In the genomic region with DNA sequence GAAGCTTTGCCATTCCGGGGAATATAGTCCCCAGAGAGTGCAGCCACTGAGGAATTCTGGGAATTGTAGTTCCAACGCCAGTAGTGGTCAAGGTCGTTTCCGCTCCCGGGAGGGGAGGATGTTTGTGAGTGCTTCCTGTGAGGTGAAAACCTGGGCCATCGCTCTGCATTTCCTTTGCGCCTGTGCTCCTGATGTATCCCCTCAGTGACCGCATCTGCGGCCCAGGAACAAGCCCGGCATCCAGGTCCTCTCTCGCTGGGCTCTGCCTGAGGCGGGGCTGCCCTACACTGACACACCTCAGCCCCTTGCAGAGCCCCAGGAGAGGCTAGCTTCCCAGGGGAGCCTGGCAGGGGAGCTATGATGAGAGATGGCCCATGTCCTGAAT, we compare ENCODE assay signal across 8 mouse cellular contexts. TPM values are rescaled to one million over a fixed set of nuclear protein-coding genes. Genes with fewer than 3 reads are reported as not detected.
A peak's percentile ranks its signal among the peaks of the same experiment; 100 is the strongest.
DNase-seq lines count a peak whose midpoint lies in the region; ATAC-seq lines count a peak whose summit lies in the region.

A gene (plus strand): TSS at position 133 of the 385 bp plus-strand sequence.

- peak within 1 kb of the TSS; percentile 90 for H3K27ac ChIP-seq in hindbrain, embryonic 10.5 days
- peak within 1 kb of the TSS; percentile 58 for H3K27ac ChIP-seq in lung, embryonic 15.5 days

- peak within 1 kb of the TSS; percentile 73 for H3K9ac ChIP-seq in lung, embryonic 15.5 days

- DNase-seq in Muller cell, postnatal 12 days (ENCODE audit: inconsistent ontology term), result peak; percentile 83
- peak; percentile 80 for DNase-seq in cerebellum, adult 8-10 months
- peak; percentile 75 to 92 for DNase-seq in frontal cortex, adult 2 months (ENCODE audit: extremely low spot score in 1 of 2, low spot score in 1 of 2)
- peak; percentile 83 for DNase-seq in hindbrain, embryonic 10.5 days (ENCODE audit: low spot score)
- peak; percentile 65 for DNase-seq in layer of hippocampus, adult 9-10 months (ENCODE audit: low spot score)
- DNase-seq in ovary, adult 18-20 months (ENCODE audit: low spot score), result peak; percentile 74
- peak; percentile 75 for DNase-seq in thymus, postnatal 25 days

- peak within 1 kb of the TSS; percentile 73 for H3K4me3 ChIP-seq in hindbrain, embryonic 10.5 days
- H3K4me3 ChIP-seq in lung, embryonic 15.5 days, result peak within 1 kb of the TSS; percentile 66

- peak within 1 kb of the TSS; percentile 71 for H3K4me2 ChIP-seq in lung, embryonic 15.5 days

- peaks cover 20% of the 10 kb centered on the region for H3K36me3 ChIP-seq in hindbrain, embryonic 10.5 days
- H3K36me3 ChIP-seq in lung, embryonic 15.5 days, result peaks cover 20% of the 10 kb centered on the region

- WGBS in hindbrain, embryonic 10.5 days, result under 1% methylated on average over 12 of the region's 12 CpGs
- 0% methylated on average over 12 of the region's 12 CpGs for WGBS in lung, embryonic 15.5 days

- H3K9me3 ChIP-seq in hindbrain, embryonic 10.5 days, result no peaks in the 10 kb centered on the region
- no peaks in the 10 kb centered on the region for H3K9me3 ChIP-seq in lung, embryonic 15.5 days

- peaks cover 8% of the 10 kb centered on the region; the same call in 1 of the 2 replicates for H3K4me1 ChIP-seq in hindbrain, embryonic 10.5 days (replicated peaks)
- 0 out of 2 replicates have a peak, but pooled peaks cover 3% of the 10 kb centered on the region for H3K4me1 ChIP-seq in lung, embryonic 15.5 days

- peak; percentile 85 for ATAC-seq in lung, embryonic 15.5 days (ENCODE audit: borderline replicate concordance, extremely low read depth, low FRiP score, low TSS enrichment)

- H3K27me3 ChIP-seq in hindbrain, embryonic 10.5 days (ENCODE audit: insufficient read depth, poor library complexity, severe bottlenecking), result no peaks in the 10 kb centered on the region
- H3K27me3 ChIP-seq in lung, embryonic 15.5 days, result no peaks in the 10 kb centered on the region

RNA-seq across cellular contexts. Expression of the gene that starts here (rescaled TPM):
- polyA plus RNA-seq in frontal cortex, adult 2 months (2012; rRNA removed), result 8.7 and 9.0 TPM in 2 replicates
- 6.0 TPM in 2 replicates for polyA plus RNA-seq in hindbrain, embryonic 10.5 days (2016; fragmentation: Nextera tagmentation; extraction: Ambion mirVana)
- polyA plus RNA-seq in lung, embryonic 15.5 days (2015; fragmentation: Nextera tagmentation; extraction: Ambion mirVana), result 8.7 and 9.3 TPM in 2 replicates

Comparison
In these comparisons a context has a peak if more than half of its experiments do, and no peak if none do; other contexts are left out.
1. Peak in every context shown above with its lines: DNase-seq, ATAC-seq, H3K4me3 ChIP-seq and H3K27ac ChIP-seq.